Mouse (Mus musculus): ENCODE data around the gene Grtp1.

The Grtp1 gene

DNA sequence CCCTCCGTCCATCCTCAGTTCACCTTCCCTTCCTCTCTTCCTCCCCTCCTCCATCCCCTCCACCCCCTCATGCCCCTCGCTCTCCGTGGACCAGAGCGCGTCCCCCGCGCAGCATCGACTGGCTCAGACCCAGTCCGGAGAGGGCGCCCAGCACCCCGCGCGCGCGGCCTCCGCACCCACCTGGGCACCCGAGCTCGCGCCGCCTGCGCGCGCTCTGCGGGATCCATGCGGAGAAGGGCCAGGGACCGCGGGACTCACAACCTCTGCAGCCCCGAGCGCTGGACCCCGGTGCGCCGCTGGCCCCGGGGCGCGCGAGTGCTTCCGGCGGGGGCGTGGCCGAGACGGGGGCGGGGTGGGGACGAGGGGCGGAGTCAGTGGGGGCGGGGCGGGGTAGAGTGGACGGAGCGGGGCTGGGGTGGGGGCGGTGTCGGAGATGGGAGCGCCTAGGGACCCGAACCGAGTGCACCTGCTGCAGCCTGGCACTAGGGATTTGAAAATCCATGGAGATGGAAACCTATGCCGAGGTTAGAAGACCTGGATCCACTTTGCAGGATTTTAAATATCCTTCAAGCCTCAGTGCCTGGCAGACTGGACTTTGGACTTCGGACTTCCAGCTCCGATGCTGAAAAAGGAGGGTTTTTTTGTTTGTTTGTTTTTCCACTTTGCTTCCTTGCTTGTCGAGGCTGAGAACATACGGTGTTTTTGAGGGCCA lies at the start of gene Grtp1:
Grtp1 (minus strand) TSS at position 320 of the 712 bp plus-strand sequence.
- peak; percentile 28 for DNase-seq

DNA sequence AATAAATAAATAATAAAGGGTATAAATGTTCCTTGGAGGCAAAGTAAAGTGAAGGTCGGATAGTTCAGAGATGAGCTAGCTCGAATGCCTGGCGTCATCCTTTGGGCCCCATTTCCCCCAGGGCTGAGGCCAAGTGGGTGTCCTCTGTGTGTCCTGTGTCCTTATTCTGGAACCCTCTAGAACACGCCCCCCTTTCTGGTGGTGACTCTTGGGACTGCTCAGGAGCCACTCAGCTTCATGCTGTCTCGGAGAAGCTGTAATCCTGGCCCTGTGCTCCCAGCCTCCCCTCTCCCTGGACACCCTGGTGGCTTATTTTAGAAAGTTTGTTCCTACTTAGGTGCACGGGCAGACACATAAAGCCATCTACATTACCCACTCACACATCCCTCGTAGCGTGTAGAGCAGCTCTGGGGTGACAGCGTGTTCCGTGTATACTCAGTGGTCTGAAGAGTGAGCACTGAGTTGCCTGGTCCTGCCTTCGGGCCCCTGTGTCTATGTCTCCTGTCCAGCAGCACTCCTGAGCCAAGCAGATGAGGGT lies 44.0 kb upstream of the Grtp1 start:
- no peak for DNase-seq

DNA sequence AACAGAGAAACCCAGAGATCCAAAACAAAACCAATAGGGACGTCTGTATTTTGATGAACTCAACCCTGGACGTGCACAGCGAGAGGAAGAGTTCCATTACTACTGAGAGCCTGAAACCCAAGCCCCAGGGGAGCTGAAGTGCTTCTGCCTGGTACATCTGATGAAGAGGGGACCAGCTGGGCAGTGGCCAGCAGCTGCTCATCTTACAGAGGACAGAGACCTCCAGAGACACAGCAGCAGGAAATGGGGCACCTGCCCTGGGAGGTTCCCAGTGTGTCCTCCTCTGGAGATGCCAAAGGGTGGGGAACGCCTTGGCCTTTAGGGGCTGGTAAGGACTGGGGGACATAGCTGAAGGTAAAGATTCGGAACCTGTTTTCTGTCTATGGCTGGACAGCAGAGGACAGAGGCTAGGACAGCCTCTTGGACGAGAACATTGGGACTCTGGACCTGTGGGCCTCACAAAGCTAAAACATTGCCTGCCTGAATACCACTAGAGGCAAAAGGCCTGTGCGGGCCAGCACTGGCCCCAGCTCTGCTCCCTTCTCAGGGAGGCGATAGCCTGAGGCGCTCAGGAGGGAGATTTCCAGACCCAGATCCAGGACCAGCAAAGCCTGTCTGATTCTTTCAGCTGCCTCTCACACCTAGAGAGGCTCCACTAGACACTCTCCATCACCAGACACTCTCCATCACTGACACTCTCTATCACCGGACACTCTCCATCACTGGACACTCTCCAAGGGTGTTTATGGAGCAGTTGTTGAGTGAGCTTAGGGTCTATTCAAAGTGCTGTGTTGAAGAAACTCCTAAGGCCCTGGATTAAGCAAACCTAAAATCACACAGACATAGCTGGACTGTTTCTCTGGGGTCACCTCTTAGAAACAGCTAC lies 42.8 kb upstream of the Grtp1 start:
- DNase-seq, result no peak

DNA sequence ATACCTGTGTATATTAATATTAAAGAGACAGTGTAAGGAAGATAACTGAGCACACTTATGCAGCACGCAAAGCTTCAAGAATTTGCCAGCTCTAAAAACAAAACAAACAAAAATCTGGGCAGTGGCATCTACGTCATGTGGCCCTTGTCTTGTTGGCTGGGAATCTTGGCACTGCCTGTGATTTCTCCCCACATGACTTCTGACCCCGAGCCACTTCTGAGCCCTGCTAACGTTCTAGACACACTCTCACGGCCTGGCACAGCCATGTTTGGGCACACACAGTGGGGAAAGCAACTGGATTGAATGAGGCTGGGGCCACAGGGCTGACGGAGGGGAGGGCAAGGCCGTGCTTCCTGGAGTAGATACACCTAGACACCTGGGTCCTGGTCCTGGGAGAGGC lies 40.3 kb upstream of the Grtp1 start:
- DNase-seq, result peak; percentile 63

DNA sequence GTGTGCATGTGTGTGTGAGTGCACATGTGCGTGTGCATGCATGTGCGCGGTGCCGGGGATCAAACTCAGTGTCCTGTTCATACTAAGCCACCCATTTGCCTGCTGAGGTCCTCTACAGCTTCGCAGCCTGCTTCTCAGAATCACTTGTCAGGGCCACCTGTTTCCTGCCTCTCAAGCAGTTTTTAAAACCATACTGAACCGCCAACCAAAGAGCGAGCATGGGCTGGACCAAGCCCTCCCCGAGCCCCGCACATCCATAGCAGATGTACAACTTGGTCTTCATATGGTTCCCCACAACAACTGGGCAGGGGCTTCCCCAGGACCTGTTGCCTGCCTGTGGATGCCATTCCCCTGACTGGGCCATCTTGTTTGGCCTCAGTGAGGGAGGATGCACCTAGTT lies 39.6 kb upstream of the Grtp1 start:
- DNase-seq, result no peak

DNA sequence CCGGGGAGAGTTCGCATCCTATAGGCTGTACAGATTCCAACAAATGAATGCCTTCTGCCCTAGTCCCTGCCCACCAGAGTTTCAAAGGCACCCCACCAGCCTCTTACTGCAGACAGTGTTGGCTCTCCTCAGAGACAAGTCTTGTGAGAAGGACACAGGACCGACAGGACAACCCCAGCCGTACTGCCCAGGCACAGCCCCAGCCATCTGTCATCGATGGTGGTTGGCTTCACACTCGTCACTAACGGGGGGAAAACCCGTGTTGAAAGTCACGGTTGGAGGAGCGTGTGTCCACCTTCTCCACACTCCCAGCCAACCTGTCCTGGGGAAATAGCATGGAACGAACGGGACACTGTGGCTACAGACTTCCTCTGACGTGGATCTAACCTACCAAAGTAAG lies 34.4 kb upstream of the Grtp1 start:
- no peak for DNase-seq

DNA sequence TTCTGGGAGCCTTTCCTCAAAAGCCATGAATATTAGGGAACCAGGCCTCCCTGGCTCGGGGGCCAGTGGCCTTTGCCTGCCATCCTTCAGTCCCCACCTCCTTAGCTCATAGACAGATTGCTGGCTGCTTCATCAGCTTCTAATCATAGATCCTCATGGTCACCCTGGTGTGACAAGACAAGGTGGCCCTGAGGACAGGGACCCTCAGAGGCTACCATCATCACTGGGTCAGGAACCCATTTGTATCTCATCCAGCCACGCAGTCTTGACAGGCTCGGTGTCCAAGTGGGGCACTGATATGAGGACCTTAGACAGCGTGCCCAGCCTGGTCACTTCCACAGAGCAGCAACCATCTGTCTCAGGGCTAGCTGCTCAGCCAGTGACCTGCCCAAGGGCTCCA lies 30.1 kb upstream of the Grtp1 start:
- no peak for DNase-seq

DNA sequence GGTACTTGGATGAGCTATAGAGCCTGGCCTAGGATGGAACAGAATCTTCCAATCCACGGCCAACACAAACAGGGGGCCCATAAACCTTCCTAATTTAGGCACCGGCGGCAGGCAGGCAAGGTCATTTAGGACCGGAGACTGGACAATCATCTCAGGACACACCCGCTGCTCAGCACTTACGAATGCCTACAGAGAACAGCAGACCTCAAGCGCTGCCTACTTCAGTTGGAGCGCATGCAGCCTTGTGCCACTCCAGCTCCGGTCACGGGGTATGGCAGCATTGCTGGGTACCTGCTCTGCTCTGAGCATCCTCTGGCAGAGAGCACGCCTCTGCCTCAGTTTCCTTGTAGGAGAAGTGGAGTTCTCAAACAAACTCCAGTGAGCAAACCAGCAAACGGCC lies 29.4 kb upstream of the Grtp1 start:
- DNase-seq, result no peak

DNA sequence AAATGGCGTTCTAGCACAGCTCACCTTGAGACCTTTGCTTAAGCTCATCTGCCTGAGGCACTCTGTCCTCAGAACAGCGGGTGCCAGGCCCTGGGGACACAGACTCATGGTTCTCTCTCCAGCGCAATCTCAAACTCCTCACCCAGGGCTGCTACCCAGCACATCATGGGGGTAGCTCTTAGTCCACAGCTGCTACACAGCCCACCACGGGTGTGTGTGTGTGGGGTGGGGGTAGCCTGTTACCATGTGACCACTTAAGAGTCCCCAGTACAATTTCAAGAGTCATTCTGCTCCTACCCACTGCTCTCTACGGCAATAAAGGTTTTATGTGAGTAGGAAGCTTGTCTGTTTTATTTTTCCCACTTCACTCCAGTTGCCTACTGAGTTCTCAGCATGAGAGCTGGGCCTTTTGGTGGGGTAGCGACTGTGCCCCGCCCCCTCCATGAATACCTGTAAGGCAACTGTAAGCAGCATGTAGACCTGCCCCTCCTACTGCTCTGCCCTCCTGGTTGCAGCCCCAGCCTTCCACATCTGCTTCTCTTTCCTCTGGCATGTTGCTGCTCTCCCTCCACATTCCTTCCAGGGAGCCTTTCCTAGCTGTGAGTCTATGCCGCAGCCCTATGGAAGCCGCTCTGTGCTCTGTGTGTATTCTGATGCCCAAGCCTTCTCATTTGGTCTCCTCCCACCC lies 28.6 kb upstream of the Grtp1 start:
- DNase-seq, result no peak

DNA sequence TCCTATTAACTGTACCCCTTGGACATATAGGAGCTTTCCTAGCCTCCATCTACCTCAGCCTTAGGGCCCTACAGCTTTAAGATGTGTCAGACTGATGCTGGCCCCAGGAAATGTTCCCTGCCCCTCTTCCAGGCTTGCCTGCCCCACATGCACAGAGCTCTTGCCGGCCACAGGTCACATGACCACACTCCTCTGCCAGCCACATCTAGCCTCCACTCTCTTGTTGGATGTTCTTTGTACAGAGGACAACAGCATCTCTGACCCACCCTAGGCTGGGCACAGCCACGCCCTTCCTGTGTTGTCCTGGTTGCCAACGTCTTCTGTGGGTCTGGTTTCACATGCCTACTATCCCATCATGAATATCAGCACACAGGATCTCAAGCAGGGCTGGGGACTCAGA lies 26.8 kb upstream of the Grtp1 start:
- DNase-seq, result no peak

DNA sequence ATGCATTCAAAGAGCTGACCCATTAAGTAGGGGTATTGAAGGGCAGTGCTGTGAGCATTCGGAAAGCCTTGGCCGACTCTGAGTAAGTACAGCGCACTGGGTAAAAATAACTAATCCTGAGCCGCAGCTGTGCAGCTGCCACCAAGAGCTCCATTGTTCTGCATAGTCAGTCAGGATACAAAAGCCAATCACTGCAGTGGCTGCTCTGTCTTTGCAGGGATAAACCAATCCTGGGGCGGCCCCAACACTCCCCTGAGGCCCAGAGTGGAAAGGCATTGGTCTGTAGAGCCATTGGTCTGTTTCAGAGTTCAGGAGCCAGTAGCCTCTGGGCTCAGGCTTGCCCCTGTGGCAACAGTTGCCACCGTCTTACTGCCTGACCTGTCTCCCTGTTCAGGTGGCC lies 25.9 kb upstream of the Grtp1 start:
- no peak for DNase-seq

DNA sequence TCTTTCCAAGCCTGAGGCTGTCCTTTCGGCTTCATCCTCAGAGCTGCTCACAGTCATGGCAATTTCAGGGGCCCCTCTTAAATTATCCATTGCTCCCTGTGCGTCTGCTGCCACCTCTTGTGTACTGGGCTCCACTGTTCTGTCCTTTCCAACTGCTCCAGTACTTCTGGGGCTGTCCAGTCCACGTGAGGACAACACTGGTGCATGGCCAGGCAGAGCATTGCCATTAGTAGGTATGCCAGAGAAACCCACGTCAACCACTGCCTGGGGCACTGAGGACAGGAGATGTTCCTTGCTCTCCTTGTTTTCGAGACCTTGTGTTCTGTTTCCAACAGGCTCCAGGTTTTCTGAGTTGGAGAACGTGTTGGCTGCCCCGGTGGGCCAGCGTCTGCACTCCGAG lies 24.0 kb upstream of the Grtp1 start:
- DNase-seq, result no peak

DNA sequence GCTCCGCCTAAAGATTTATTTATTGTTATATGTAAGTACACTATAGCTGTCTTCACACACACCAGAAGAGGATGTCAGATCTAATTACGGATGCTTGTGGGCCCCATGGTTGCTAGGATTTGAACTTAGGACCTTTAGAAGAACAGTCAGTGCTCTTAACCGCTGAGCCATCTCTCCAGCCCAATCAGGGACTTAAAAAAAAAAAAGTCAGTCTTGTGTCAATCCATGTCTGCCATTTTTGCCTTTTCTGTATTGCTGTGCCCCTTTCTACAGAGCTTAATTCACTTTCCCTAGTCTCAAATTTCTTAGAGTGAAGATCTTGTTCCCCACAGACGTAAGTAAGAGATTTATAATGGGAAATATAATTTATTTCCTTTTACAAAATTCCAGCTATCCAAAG lies 18.0 kb upstream of the Grtp1 start:
- DNase-seq, result no peak

DNA sequence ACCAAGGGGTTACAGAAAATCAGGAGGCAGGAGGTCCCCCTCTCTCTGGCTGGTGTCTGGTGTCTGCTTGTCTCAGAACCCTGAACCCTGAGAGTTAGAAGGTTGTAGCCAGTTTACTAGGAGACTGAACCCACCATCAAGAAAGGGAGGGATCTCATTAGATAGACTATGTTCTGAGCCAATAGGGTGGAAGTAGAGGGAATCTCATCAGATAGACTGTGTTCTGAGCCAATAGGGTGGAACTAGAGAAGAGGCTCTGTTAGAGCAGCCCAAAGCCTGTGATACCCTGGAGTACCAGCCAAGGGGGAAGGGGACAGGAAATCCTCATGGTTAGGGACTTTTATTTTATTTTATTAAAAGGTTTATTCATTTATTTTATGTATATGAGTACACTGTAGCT lies 17.6 kb upstream of the Grtp1 start:
- no peak for DNase-seq

DNA sequence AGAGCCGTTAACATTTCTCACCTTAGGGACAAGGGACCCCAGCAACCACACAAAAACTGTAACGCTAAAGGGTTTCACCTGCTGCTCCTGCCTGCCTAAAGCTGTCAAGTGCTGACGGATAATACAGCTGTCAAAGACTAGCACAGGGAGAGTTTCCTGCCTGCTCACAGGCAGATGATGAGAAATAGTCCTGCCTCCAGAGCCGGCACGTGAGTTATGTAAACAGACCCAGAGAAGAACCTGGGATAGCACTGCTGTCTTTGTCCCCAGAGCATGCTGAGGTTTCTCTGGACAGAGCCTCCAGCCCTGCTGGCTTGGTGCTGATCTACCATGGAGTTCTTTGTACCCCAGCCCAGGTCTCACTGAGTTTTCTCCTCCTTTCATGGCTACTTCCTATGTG lies 16.7 kb upstream of the Grtp1 start:
- DNase-seq, result no peak

DNA sequence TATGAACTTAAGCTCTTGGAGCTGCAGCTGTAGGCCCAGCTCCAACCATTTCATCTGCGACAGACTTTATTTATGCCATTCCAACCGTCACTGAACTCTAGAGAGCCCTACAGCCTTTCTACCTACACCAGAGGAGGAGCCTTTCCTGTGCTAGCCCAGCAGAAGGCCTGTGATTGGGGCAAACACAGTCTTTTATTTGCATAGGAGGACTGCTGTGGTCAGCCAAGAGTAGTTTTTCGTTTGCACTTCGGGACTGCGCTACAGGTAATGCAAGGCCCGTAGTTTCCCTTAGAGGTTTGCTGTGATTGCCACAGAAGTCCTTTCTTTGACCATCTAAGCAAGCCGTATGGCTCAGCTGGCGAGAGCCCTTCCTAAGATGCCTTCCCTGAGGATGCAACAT lies 16.0 kb upstream of the Grtp1 start:
- no peak for DNase-seq

DNA sequence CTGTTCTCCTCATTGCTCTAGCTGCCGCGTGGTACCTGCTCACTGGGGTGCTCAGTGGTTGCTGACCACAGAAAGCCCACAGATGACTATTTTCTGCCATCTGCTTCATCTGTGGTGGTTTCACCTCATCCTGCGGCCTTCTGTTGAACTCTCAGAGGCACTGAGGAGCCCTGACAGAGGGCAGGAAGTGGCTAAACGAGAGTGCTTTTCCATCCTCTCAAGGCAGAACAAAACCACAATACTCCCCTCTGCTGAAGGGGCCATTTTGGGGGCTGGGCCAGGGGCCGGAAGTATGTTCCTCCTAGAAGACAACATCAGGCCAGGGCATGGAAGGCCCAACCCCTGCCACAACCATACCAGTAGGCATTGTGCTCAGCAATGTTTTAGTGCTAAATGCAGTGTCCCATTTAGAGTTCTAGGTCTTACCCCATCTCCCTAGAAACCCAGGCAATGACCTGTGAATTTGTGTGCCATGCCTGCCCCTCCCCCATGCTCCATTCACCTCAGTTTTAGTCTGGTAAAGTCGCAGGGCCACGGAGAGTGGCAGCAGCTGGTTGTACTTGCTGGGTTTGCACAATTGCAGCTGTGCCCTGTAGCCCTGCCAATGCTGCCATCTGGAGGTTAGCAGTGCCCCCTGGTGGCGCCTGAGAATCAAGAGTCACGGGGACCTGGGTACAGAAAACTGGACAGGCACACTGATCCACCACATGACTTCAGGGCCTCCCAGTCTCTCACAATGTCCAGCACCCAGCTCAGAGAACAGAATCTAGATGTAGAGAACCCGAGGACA lies 13.3 kb upstream of the Grtp1 start:
- DNase-seq, result peak; percentile 94

DNA sequence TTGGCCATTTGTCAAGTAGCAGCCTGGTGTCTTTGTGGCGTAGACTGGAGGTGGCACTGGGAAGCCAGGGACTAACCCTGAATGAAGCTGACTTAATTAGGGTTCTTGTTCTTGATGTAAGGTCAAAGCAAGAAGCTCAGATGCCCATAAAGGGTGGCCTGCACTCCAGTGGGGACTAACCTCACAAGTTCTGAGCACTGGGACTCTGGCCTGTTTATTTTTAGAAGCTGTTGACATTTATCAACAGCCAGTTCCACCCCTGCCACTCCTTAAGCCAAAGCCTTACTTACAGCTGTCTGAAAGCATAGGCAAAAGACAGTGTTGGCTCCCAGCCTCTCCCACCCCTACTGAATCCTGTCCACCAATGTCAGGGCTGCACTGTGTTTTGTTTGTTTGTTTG lies 9.3 kb upstream of the Grtp1 start:
- DNase-seq, result peak; percentile 55

DNA sequence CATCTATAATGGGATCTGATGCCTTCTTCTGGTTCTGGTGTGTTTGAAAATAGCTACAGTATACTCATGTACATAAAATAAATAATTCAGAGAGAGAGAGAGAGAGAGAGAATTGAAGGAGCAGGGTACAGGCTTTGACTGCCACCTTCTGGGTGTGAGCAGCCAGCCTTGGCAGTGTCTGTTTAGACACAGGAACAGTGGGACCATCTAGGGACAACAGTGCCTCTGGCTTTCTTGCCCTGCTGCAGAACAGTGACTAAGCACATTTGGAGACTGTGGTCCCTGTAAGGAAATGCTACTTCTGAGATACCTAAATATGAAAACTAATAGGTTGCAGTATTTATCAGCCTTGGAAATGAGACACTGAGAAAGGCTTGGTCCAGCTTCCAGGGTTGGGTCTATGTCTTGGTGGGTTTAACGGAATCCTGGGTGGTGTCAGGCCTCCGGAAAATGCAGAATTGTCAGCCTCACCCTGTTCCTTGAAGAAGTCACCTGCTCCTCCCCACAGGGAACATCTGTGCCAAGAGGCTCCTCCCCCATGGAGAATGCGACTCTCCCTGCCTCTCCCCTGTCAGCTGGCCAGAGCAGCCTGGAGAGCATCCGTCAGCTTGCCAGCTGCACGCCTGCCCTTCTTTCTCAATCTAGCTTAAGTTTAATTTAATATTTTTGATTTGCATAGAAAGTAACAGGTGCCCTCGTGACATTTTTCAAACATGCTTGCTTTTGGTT lies 8.4 kb upstream of the Grtp1 start:
- peak; percentile 56 for DNase-seq

DNA sequence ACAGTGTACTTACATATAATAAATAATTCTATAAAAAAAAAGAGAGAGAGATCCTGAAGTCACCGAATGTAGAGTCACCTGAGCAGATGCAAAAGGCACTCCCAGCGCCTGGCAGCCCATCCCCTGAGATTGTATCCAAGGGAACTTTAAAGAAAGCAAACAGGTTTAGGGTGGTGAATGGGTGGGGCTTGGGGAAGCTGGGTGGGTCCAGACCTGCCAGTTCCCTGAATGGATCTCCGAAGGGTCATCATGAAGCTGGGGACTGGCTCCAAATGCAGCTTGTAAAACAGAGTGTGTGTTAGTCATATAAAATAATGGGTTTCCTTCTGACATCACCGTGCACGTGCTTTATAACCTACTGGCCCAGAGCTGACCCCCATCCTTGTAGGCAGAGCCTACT lies 5.9 kb upstream of the Grtp1 start:
- DNase-seq, result no peak

DNA sequence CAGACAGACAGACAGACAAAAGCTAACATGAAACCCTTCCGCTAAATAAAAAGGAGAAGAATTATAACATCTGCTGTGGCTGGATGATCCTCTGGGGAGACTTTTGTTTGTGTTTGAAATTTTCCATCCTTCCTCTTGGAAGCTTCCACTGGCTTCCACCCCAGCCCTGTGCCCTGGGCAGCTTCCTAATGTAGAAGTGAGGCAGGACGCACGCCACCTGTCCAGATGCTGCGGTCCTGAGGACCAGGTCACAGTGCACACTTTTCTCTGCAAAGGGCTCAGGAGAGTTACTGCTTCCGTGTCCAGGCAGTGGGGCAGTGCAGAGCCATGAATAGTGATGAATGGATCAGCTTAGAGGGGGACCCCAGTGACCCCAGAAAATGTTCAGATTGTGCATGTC lies 4.9 kb upstream of the Grtp1 start:
- DNase-seq, result peak; percentile 48
